Mouse (Mus musculus): ENCODE measurements around the gene Htr1d. TPM values are rescaled to one million over a fixed set of nuclear protein-coding genes. Genes with fewer than 3 reads are reported as not detected.

Htr1d gene
- total RNA-seq, 2 experiments from 2014 or later, result 3.0 to 3.4 TPM

- intact Hi-C loops (cut with DNase I), result no loop called here
- DNase-seq, result no peak
Measured at GRCm38 (mm10) chr4:136451564-136451963, 28.2 kb downstream of the Htr1d start.

- intact Hi-C loops (cut with DNase I), result no loop called here
- no peak for DNase-seq
Measured at GRCm38 (mm10) chr4:136452286-136452685, 29.0 kb downstream of the Htr1d start.

GRCm38 (mm10) chr4:136452792-136453191 lies 29.5 kb downstream of the Htr1d start:
- intact Hi-C loops (cut with DNase I), result no loop called here

GRCm38 (mm10) chr4:136454850-136455260 lies 31.5 kb downstream of the Htr1d start:
- intact Hi-C loops (cut with DNase I), result loop anchor here (5.0 kb wide), 2 partner anchors 72 to 167 kb away; partner anchors contain the start of gene Lactbl1

More at GRCm38 (mm10) chr4:136452792-136453191, 29.5 kb downstream of the Htr1d start:
- DNase-seq, result no peak

DNA sequence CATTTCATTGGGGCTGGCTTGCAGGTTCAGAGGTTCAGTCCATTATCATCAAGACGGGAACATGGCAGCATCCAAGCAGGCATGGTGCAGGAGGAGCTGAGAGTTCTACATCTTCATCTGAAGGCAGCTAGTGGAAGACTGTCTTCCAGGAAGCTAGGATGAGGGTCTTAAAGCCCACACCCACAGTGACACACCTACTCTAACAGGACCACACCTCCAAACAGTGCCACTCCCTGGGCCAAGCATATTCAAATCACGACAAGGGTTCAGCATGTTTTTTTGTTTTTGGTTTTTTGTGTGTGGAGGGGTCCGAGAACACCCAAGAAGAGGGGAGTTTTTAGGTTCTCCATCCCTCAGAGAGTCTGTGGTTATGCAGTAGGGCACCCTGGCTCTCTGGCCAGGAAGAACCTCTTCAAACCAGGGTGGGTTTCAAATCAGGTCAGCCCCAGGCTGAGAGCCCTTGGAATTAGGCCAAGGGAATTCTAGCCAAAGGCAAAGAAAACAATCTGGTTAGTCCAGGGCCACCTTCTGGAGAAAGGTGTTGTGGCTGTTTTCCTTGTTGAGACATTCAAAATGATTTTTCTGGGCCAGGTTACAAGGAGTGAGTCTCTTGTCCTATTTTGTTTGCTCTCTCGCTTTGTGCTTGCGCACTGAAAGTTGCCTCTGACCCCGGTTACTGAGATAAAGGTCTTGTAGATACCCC lies 33.3 kb downstream of the Htr1d start:
- intact Hi-C loops (cut with DNase I), result loop anchor here (5.0 kb wide), 2 partner anchors 71 to 166 kb away; partner anchors contain the start of gene Lactbl1
- DNase-seq, result no peak

More at GRCm38 (mm10) chr4:136454850-136455260, 31.5 kb downstream of the Htr1d start:
- DNase-seq, result peak; percentile 78

DNA sequence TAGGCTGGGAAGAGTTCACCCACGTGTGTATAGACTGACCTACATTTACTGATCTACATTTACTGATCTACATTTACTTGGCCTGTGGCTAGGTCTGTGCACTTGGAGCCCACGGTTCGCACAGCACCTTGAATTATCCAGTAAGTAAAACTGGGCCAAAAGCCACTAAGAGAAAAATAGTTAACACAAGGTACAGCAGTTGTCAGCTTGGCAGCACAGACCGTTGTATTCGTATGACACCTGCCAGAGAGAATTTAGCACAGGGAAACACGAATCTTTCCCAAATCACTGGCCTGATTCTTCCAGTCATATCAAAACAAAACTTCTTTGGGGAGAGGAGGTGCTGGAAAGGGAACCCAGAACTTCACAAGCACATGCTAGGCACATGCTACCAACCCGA lies 35.0 kb downstream of the Htr1d start:
- DNase-seq, result no peak
- intact Hi-C loops (cut with DNase I), result loop anchor here (5.0 kb wide), 2 partner anchors 69 to 164 kb away; partner anchors contain the start of gene Lactbl1

GRCm38 (mm10) chr4:136459210-136459609 lies 35.9 kb downstream of the Htr1d start:
- intact Hi-C loops (cut with DNase I), result loop anchor here (5.0 kb wide), 2 partner anchors 68 to 163 kb away; partner anchors contain the start of gene Lactbl1
- no peak for DNase-seq

DNA sequence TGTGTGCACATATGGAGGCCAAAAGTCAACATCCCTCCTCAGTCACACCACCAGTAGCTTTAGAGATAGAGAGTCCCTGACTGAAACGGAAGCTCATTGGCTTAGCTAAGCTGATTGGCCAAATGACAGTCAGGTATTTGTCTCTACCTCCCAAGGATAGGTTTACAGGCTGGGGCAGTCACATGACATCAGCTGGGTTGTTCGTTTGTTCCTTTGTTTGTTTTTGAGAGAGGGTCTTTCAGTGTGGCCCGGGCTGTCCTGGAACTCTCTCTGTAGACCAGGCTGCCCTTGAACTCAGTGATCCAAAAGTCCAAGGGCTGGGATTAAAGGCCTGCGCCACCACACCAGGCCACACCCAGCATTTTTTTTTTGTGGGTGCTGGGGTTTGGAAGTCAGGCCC lies 37.9 kb downstream of the Htr1d start:
- DNase-seq, result no peak
- intact Hi-C loops (cut with DNase I), result no loop called here

GRCm38 (mm10) chr4:136461761-136462085 lies 38.4 kb downstream of the Htr1d start:
- intact Hi-C loops (cut with DNase I), result no loop called here
- DNase-seq, result no peak

GRCm38 (mm10) chr4:136462086-136462838 lies 38.9 kb downstream of the Htr1d start, which contains the start of gene 6030445D17Rik:
TSS of gene 6030445D17Rik (plus strand) at chr4:136462250.
- DNase-seq, result peak; percentile 45
- intact Hi-C loops (cut with DNase I), result no loop called here

- DNase-seq, result no peak
- intact Hi-C loops (cut with DNase I), result no loop called here
Measured at GRCm38 (mm10) chr4:136462839-136463178, 39.5 kb downstream of the Htr1d start.

DNA sequence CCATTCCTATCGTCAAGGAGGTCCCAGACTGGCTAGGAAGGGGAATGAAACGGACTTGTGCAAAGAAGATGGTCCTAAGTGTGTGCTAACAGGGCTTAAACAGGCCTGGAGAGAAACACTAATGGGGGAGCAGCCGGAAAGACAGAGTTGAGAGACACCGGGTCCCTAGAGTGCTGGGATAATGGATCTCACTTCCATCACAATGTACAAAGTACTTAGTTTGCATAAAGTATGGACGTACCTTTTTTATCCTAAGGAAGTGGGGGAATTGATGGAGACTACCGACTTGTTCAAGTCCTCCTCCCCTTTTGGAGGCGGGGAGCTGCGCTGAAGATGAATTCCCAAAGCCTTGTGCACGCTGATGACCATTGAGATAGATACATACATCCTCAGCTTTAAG lies 40.1 kb downstream of the Htr1d start:
- intact Hi-C loops (cut with DNase I), result no loop called here
- DNase-seq, result no peak

GRCm38 (mm10) chr4:136466226-136466625 lies 42.9 kb downstream of the Htr1d start:
- peak; percentile 76 for DNase-seq
- intact Hi-C loops (cut with DNase I), result no loop called here

- intact Hi-C loops (cut with DNase I), result no loop called here
- DNase-seq, result no peak
Measured at GRCm38 (mm10) chr4:136468553-136469327, 45.4 kb downstream of the Htr1d start.

- peak; percentile 95 for DNase-seq
- intact Hi-C loops (cut with DNase I), result no loop called here
Measured at GRCm38 (mm10) chr4:136469371-136469903, 46.1 kb downstream of the Htr1d start, which contains the start of gene Luzp1. TSS of gene Luzp1 (plus strand) at chr4:136469761.

GRCm38 (mm10) chr4:136469941-136470346 lies 46.6 kb downstream of the Htr1d start:
- intact Hi-C loops (cut with DNase I), result no loop called here
- DNase-seq, result peak; percentile 61

GRCm38 (mm10) chr4:136470347-136471071 lies 47.2 kb downstream of the Htr1d start:
- intact Hi-C loops (cut with DNase I), result no loop called here
- peak; percentile 31 for DNase-seq

- no peak for DNase-seq
- intact Hi-C loops (cut with DNase I), result no loop called here
Measured at GRCm38 (mm10) chr4:136476692-136477091, 53.4 kb downstream of the Htr1d start.

DNA sequence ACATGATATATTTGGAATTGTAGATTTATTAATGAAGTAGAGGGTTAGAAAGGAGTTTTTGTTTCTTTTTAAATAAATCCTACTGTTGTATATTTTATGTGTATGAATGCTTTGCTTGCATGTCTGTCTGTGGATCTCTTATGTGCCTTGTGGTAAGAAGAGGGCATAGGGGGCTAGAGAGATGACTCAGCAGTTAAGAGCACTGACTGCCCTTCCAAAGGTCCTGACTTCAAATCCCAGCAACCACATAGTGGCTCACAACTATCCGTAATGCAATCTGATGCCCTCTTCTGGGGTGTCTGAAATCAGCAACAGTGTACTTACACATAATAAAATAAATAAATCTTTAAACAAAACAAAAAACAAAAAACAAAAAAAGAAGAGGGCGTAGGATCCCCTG lies 63.2 kb downstream of the Htr1d start:
- intact Hi-C loops (cut with DNase I), result no loop called here
- no peak for DNase-seq
